Mouse (Mus musculus) MEL (cell line): Measurements from ENCODE around the gene Olfr372.
"Not testable (repeated sequence)": the region's sequence is repeated elsewhere in the genome, so short reads cannot be mapped to it uniquely, and the experiment has no call there.

ENCODE experiments used
- BHLHE40 ChIP-seq: IDR thresholded peaks from 2 replicates; pipeline ENCODE4 v1.6.1; 2012; ENCODE audit warnings: low read depth, mild to moderate bottlenecking, inconsistent platforms, low read length, improper control_type of control experiment, borderline replicate concordance
- CHD1 ChIP-seq: IDR thresholded peaks from 2 replicates; pipeline ENCODE4 v1.6.1; 2012; ENCODE audit warnings: low read depth, mild to moderate bottlenecking, inconsistent platforms, low read length, improper control_type of control experiment
- CTCF ChIP-seq, 3 experiments: IDR thresholded peaks in 2 of 3; conservative IDR thresholded peaks in 1 of 3; 2 replicates each; pipeline ENCODE4 v1.5.1; 2011 to 2012; ENCODE audit warnings: low read length in 3 of 3, low read depth in 2 of 3, mild to moderate bottlenecking in 2 of 3, improper control_type of control experiment in 1 of 3, inconsistent platforms in 1 of 3, mixed read lengths in 1 of 3, moderate library complexity in 1 of 3; ENCODE audit not compliant: control insufficient read depth in 1 of 3, insufficient read depth in 1 of 3, poor library complexity in 1 of 3, severe bottlenecking in 1 of 3
- ETS1 ChIP-seq: IDR thresholded peaks from 2 replicates; pipeline ENCODE4 v1.6.1; 2012; ENCODE audit warnings: low read depth, mild to moderate bottlenecking, inconsistent platforms, low read length, improper control_type of control experiment, moderate library complexity
- GATA1 ChIP-seq: IDR thresholded peaks from 2 replicates; pipeline ENCODE4 v1.6.1; 2011; ENCODE audit warnings: low read depth, low read length, improper control_type of control experiment
- JUND ChIP-seq: IDR thresholded peaks from 2 replicates; pipeline ENCODE4 v1.6.1; 2011; ENCODE audit warnings: low read depth, mild to moderate bottlenecking, improper control_type of control experiment, low read length
- MEF2A ChIP-seq: IDR thresholded peaks from 2 replicates; pipeline ENCODE4 v1.6.1; 2014; ENCODE audit warnings: low read depth, mild to moderate bottlenecking, inconsistent platforms, low read length, improper control_type of control experiment; ENCODE audit not compliant: poor library complexity, insufficient replicate concordance, severe bottlenecking; ENCODE audit errors: extremely low read depth
- POLR2A ChIP-seq, 2 experiments: IDR thresholded peaks; 2 replicates each; pipeline ENCODE4 v1.6.1; 2011 to 2012; ENCODE audit warnings: low read length in 2 of 2, mild to moderate bottlenecking in 2 of 2, control low read depth in 1 of 2, improper control_type of control experiment in 1 of 2, low read depth in 1 of 2, moderate library complexity in 1 of 2; ENCODE audit not compliant: control insufficient read depth in 1 of 2, insufficient read depth in 1 of 2, poor library complexity in 1 of 2
- RCOR1 ChIP-seq: IDR thresholded peaks from 2 replicates; pipeline ENCODE4 v1.6.1; 2012; ENCODE audit warnings: low read depth, mild to moderate bottlenecking, inconsistent platforms, low read length, improper control_type of control experiment
- UBTF ChIP-seq: IDR thresholded peaks from 2 replicates; pipeline ENCODE4 v1.6.1; 2012; ENCODE audit warnings: low read depth, mild to moderate bottlenecking, inconsistent platforms, low read length, improper control_type of control experiment, moderate library complexity, borderline replicate concordance; ENCODE audit not compliant: insufficient read depth

DNA sequence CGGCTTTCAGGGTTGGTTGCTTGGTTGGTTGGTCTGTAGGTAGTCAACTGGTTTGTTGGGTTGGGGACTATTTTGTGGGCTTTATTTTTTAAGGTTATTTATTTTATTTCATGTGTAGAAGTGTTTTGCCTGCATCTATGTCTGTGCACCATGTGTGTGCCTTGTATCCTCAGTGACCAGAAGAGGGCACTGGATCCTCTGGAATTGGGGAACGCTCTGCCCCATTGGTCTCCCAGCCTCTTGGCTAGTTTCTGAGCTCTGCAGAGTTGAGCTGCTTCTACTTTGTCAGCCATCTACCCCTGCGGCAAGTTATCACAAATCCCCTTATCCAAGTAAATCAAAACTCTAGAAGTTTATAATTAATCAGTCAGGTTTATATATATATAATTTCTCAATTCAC, 46.6 kb downstream of the Olfr372 start:
- TF ChIP-seq JUND; CHD1; RCOR1; MEF2A; POLR2A (IDR thresholded peaks at IDR 0.05; ENCODE audit: control insufficient read depth in 1 of 2, insufficient read depth in 1 of 2, low read depth in 1 of 2, low read length in 2 of 2, poor library complexity in 1 of 2); ETS1; UBTF; GATA1; BHLHE40: not testable (repeated sequence)
- TF ChIP-seq CTCF (IDR thresholded peaks at IDR 0.05 in 2 of 3, conservative IDR thresholded peaks at IDR 0.05 in 1 of 3; ENCODE audit: control insufficient read depth in 1 of 3, insufficient read depth in 1 of 3, low read depth in 2 of 3, low read length in 3 of 3, poor library complexity in 1 of 3, severe bottlenecking in 1 of 3): peak in 2 of 3 experiments; percentile 18 to 27; a peak in 3 of 6 replicates
